Mouse (Mus musculus) stomach, postnatal 0 days (tissue): Measurements from ENCODE around the gene Lhx8. TPM values are rescaled to one million over a fixed set of nuclear protein-coding genes. Genes with fewer than 3 reads are reported as not detected.

Source experiments
- ATAC-seq: fragments of 200-750 bp; cut with Nextera tagmentation; 2 replicates; pipeline ENCODE4 v1.8.0; 2017; ENCODE audit not compliant: low FRiP score, low TSS enrichment
- DNase-seq: peaks from one replicate; pipeline ENCODE4 v3.0.0-alpha.2; 2016; ENCODE audit warnings: low spot score
- H3K27ac ChIP-seq: fragments of 300-500 bp; sonication (generic); replicated peaks from 2 replicates; pipeline ENCODE4 v1.5.1; 2014; ENCODE audit warnings: mild to moderate bottlenecking, control low read depth
- H3K27me3 ChIP-seq: fragments of 300-500 bp; sonication (generic); 2 replicates; pipeline ENCODE4 v1.6.1; 2014; ENCODE audit warnings: low read length; ENCODE audit not compliant: control insufficient read depth, insufficient read depth
- H3K36me3 ChIP-seq: fragments of 300-500 bp; sonication (generic); 2 replicates; pipeline ENCODE4 v1.6.1; 2014; ENCODE audit warnings: low read length, mixed read lengths; ENCODE audit not compliant: control insufficient read depth, insufficient read depth
- H3K4me1 ChIP-seq: fragments of 300-500 bp; sonication (generic); replicated peaks from 2 replicates; pipeline ENCODE4 v1.6.1; 2014; ENCODE audit warnings: antibody characterized with exemption; ENCODE audit not compliant: control insufficient read depth, insufficient read depth
- H3K4me2 ChIP-seq: fragments of 300-500 bp; sonication (generic); replicated peaks from 2 replicates; pipeline ENCODE4 v1.6.1; 2014; ENCODE audit warnings: low read depth, mild to moderate bottlenecking, control low read depth, moderate library complexity
- H3K4me3 ChIP-seq: fragments of 300-500 bp; sonication (generic); 2 replicates; pipeline ENCODE4 v1.5.1; 2014; ENCODE audit warnings: low read depth, low read length, control low read depth
- H3K9ac ChIP-seq: fragments of 300-500 bp; sonication (generic); 2 replicates; pipeline ENCODE4 v1.6.1; 2014; ENCODE audit warnings: mild to moderate bottlenecking, low read length, control low read depth, mixed read lengths
- H3K9me3 ChIP-seq: fragments of 300-500 bp; sonication (generic); 2 replicates; pipeline ENCODE4 v1.6.1; 2016; ENCODE audit warnings: low read length; ENCODE audit not compliant: control insufficient read depth
- CTCF ChIP-seq: IDR thresholded peaks from 2 replicates; pipeline ENCODE4 v1.5.1; 2016; ENCODE audit warnings: antibody characterized with exemption, low read depth, mild to moderate bottlenecking, moderate library complexity
- EP300 ChIP-seq: optimal IDR thresholded peaks from 2 replicates; pipeline ENCODE3; 2016; ENCODE audit warnings: antibody characterized with exemption
- WGBS: fragments of 180-500 bp; shearing (Covaris S2); extraction: QIAGEN DNeasy Blood & Tissue Kit; methylation state at CpG from one replicate; pipeline ENCODE4 v1.1.7; 2014; 5-methylcytosine and 5-hydroxymethylcytosine counted together
- polyA plus RNA-seq: library from polyadenylated mRNA; unstranded; fragments of >200 nt; fragmentation: Nextera tagmentation; extraction: Ambion mirVana; gene quantifications from 2 replicates; pipeline ENCODE4 v1.2.1, GENCODE M21; 2015

Gene Lhx8
- polyA plus RNA-seq, 1 experiment from 2014 or later: not detected

GRCm38 (mm10) chr3:154274681-154275080, 55.8 kb downstream of the Lhx8 start:
- no peak for TF ChIP-seq CTCF
- no peak for TF ChIP-seq EP300
- Histone ChIP-seq H3K4me2 (no peak overlapping the region), H3K27ac (no peak overlapping the region), H3K27me3 (no peaks in the 10 kb centered on the region), H3K9ac (no peak overlapping the region), H3K9me3 (no peaks in the 10 kb centered on the region), H3K4me1 (no peaks in the 10 kb centered on the region), H3K4me3 (no peak overlapping the region), H3K36me3 (no peaks in the 10 kb centered on the region)
- no peak for DNase-seq
- no peak for ATAC-seq
- 79% methylated on average over 3 of the region's 3 CpGs for WGBS

GRCm38 (mm10) chr3:154269757-154270366, 60.6 kb downstream of the Lhx8 start:
- ATAC-seq: 0 out of 2 replicates have a peak, but pooled peaks have one; percentile 57
- no peak overlapping the region for H3K27ac ChIP-seq
- H3K4me3 ChIP-seq: no peak overlapping the region
- H3K4me2 ChIP-seq: no peak overlapping the region; the same call in 1 of the 2 replicates
- DNase-seq: peak; percentile 72
- no peaks in the 10 kb centered on the region for H3K9me3 ChIP-seq
- no peaks in the 10 kb centered on the region for H3K27me3 ChIP-seq
- 13% methylated on average over 19 of the region's 19 CpGs for WGBS
- TF ChIP-seq EP300 (no peak), CTCF (peak; percentile 100)
- no peaks in the 10 kb centered on the region for H3K4me1 ChIP-seq
- H3K9ac ChIP-seq: no peak overlapping the region
- no peaks in the 10 kb centered on the region for H3K36me3 ChIP-seq

GRCm38 (mm10) chr3:154268313-154268712, 62.1 kb downstream of the Lhx8 start:
- no peaks in the 10 kb centered on the region for H3K4me1 ChIP-seq
- ATAC-seq: no peak
- TF ChIP-seq EP300 (no peak), CTCF (no peak)
- H3K27me3 ChIP-seq: no peaks in the 10 kb centered on the region
- no peak overlapping the region for H3K4me2 ChIP-seq
- H3K9ac ChIP-seq: no peak overlapping the region
- H3K9me3 ChIP-seq: no peaks in the 10 kb centered on the region
- H3K36me3 ChIP-seq: no peaks in the 10 kb centered on the region
- no peak for DNase-seq
- no peak overlapping the region for H3K4me3 ChIP-seq
- H3K27ac ChIP-seq: no peak overlapping the region
- WGBS: 59% methylated on average over 9 of the region's 9 CpGs

GRCm38 (mm10) chr3:154257312-154257711, 73.1 kb downstream of the Lhx8 start:
- no peak for ATAC-seq
- no peak overlapping the region for H3K9ac ChIP-seq
- no peaks in the 10 kb centered on the region for H3K4me1 ChIP-seq
- no peak overlapping the region for H3K4me3 ChIP-seq
- no peaks in the 10 kb centered on the region for H3K36me3 ChIP-seq
- TF ChIP-seq EP300 (no peak), CTCF (no peak)
- no peak for DNase-seq
- no peak overlapping the region for H3K4me2 ChIP-seq
- H3K9me3 ChIP-seq: no peaks in the 10 kb centered on the region
- no peak overlapping the region for H3K27ac ChIP-seq
- no peaks in the 10 kb centered on the region for H3K27me3 ChIP-seq
